Mouse (Mus musculus) monocyte, adult 2 months (primary cell): ENCODE results near the gene Upk2.

Experiments
- DNase-seq, 2 experiments: peaks; one replicate each; pipeline ENCODE4 v3.0.0; 2022; ENCODE audit warnings: low spot score in 2 of 2, low read depth in 1 of 2

The Upk2 gene

GRCm38 (mm10) chr9:44454891-44455220 lies at the start of gene Upk2:
Gene Upk2 (minus strand): TSS chr9:44454976.
- no peak for DNase-seq

- peak in 1 of 2 experiments; percentile 47 for DNase-seq
Measured at GRCm38 (mm10) chr9:44502006-44502405, 47.2 kb upstream of the Upk2 start.

- no peak for DNase-seq
Measured at GRCm38 (mm10) chr9:44501206-44501879, 46.6 kb upstream of the Upk2 start.

GRCm38 (mm10) chr9:44500638-44501175 lies 45.9 kb upstream of the Upk2 start:
- no peak for DNase-seq

- DNase-seq = no peak
Measured at GRCm38 (mm10) chr9:44500163-44500533, 45.4 kb upstream of the Upk2 start.

GRCm38 (mm10) chr9:44499356-44500162 lies 44.8 kb upstream of the Upk2 start:
- DNase-seq = no peak

GRCm38 (mm10) chr9:44498421-44499355 lies 43.9 kb upstream of the Upk2 start:
- DNase-seq = no peak

GRCm38 (mm10) chr9:44497624-44498377 lies 43.0 kb upstream of the Upk2 start:
- DNase-seq = no peak

- DNase-seq = no peak
Measured at GRCm38 (mm10) chr9:44496803-44497461, 42.2 kb upstream of the Upk2 start.

GRCm38 (mm10) chr9:44495810-44496344 lies 41.1 kb upstream of the Upk2 start:
- no peak for DNase-seq

- no peak for DNase-seq
Measured at GRCm38 (mm10) chr9:44494863-44495809, 40.4 kb upstream of the Upk2 start.

- DNase-seq = no peak
Measured at GRCm38 (mm10) chr9:44494261-44494862, 39.6 kb upstream of the Upk2 start.

- no peak for DNase-seq
Measured at GRCm38 (mm10) chr9:44492631-44493461, 38.1 kb upstream of the Upk2 start.

- no peak for DNase-seq
Measured at GRCm38 (mm10) chr9:44491351-44491750, 36.6 kb upstream of the Upk2 start.

- no peak for DNase-seq
Measured at GRCm38 (mm10) chr9:44490086-44490967, 35.6 kb upstream of the Upk2 start.

GRCm38 (mm10) chr9:44489651-44490085 lies 34.9 kb upstream of the Upk2 start:
- DNase-seq = no peak
